Mouse (Mus musculus) adrenal gland, postnatal 4 days (tissue): ENCODE data around the gene Hist1h2bg. TPM values are rescaled to one million over a fixed set of nuclear protein-coding genes. Genes with fewer than 3 reads are reported as not detected.

Experiments
- DNase-seq, 2 experiments: peaks; one replicate each; pipeline ENCODE4 v3.0.0; 2021 to 2022; ENCODE audit warnings: low spot score in 2 of 2, mixed read lengths in 2 of 2
- long read RNA-seq, 2 experiments: library from polyadenylated mRNA; stranded (forward); transcript quantifications; one replicate each; pipeline ENCODE4 v2.0.0; 2021
- total RNA-seq, 2 experiments: library from RNA; stranded (reverse); gene quantifications; 2 replicates each; pipeline ENCODE4 v1.2.3; 2021

Hist1h2bg gene
- total RNA-seq = 100 to 1,000 TPM; 627 to 705 TPM
- long read RNA-seq, experiment 1 = 0 reads
- long read RNA-seq, experiment 2 = 0 reads

DNA sequence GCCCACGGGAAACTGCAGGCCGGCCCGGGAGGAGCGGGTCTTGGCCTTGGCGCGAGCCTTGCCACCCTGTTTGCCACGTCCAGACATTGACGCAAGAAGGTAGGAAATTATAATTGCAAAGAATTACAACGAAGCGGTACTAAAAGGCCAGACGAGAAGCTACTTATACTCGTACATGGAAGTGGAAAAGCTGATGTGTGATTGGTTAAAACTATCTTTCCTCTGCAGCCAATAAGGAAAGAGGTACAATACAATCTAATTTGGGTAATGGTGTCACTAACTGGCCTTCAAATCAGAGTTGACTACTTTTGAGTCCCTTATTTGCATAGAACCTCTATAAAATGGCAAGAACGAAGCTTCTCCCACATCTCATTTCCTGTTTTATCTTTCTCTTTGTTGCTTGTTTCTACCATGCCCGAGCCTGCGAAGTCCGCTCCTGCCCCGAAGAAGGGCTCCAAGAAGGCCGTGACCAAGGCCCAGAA, at the start of gene Hist1h2bg, which contains the start of gene Hist1h2ae:
Gene Hist1h2bg, plus strand, starts transcription at position 375 of the 482 bp plus-strand sequence.
Gene Hist1h2ae, minus strand, starts transcription at position 199 of the 482 bp plus-strand sequence.
- peak in 1 of 2 experiments; percentile 29 for DNase-seq

DNA sequence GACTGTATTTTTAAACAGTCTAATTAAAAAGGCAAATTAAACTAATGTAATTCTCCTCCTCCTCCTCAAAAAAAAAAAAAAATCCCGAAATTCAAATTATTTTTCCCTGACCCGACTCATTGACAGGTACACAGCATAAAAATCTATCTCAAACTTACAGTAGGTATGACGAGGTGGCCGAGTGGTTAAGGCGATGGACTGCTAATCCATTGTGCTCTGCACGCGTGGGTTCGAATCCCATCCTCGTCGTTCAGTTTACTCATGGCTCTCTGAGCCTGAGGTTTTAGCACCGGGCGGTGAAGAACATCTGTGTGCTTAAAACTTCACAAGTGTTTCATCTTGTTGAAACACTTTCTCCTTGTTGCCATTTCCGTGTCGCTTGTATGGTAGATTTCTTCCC, 49.5 kb upstream of the Hist1h2bg start:
- DNase-seq = peak in 1 of 2 experiments; percentile 46

DNA sequence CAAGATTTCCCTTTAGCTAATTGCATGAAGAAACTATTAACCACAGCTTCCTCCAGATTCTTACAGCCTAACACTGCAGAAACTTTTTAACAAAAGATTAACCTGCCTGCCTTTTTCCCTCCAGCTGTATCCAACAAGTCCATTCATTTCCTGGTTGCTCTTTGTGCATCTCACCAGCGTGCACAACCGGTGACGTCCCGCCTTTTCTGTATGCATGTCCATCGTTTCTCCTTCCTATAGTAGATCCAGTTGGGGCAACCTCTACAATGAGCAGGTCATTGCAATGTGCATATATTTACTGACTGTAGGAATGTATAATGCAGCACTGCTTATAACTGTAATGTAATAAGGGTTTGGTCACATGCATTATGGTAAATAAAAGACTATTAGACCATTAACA, 47.2 kb upstream of the Hist1h2bg start:
- no peak for DNase-seq

DNA sequence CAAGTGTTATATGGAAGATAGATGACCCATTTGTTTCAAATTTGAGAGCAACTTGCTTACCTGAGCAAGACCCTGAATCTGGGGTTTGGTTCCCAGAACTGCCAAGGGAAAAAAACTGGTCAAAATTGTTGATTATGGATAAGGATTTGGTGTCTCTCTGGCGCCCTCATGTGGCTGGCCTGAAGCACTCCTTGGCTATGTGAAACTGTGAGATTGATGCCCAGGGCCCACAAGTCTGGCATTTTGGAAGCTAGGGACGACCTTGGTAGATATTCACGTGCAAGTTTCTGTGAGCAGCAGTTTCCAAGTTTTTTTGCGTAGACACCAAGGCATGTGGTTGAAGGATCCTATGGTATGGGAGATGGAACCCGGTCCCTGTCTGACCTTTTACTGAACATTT, 46.5 kb upstream of the Hist1h2bg start:
- peak in 1 of 2 experiments; percentile 62 for DNase-seq

DNA sequence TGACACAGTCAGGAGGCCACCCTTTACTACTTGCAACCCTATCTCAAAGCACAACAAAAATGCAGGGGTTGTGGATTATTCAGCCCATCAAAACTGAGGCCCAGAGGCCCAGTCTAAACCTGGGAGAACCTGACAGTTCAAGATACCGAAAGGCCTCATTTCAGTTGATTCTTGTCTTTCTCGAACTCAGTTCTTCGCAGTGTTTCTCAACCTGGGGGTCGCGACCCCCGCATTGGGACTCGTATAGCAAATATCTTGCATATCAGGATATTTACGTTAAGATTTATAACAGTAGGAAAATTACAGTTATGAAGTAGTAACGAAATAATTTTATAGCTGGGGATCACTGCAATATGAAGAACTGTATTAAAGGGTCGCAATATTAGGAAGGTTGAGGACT, 45.3 kb upstream of the Hist1h2bg start:
- DNase-seq = no peak

DNA sequence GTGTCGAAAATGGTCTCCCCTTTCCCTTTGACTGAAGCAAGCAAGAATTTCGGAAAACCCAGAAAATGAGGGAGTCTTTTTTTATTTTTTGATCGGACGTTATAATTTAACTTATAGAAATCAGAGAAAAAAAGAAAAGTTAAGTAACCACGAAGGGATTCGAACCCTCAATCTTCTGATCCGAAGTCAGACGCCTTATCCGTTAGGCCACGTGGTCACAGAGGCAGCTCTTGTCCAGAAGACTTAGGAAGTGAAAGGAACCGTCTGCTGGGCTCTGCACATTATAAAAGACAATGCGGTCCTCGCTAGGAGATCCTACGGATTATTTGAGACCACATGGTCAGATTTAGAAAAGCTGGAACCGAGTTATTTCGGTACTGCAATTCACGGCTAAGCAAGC, 44.9 kb upstream of the Hist1h2bg start:
- peak; percentile 74 to 85 for DNase-seq

DNA sequence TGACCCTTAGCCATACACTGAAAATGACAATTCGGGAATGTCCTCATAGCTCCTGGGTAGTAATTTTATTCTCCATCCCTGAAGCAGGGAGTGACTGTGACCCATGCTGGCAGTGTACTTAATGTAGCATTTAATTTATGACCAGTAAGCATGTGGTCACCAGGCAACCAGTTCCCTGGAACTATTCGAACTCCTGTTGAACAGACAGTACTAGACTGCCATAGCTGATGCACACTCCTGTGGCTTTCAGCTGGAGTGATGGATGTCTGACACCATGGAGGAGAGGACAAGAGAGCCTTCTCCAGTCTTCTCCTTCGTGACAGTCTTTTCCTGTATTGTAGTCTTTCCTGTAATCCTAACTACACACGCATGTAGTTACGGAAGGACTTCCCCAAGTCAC, 42.2 kb upstream of the Hist1h2bg start:
- no peak for DNase-seq

DNA sequence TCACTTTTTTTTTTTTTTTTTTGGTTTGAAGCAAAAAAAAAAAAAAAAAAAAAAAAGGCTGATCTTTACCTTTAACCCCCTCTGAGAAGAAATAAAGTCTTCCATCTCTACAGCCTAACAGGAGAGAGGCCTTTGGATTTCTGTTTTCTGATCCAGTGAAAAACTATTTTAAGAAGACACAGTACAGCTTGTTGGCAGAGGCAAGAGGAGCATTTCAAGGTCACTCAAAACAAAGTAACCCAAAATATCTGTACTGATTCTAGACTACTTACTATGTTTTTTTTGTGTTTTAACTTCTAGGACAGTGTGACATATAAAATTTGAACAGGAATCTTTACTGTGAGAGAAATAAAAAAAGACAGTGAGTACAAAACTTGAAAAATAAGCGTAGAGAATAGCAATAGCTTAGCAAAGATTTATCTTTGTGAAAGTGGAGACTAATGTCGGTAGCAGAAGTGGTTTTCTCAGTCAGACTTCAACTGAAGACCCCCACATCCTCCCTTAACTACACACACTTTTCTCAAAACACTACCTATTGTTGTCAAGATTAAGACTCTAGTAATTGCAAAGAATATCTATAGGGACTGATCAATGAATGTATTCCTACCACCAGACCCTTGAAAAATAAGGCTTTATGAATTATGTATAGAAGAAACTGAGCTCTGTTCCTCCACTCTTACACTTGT, 41.6 kb upstream of the Hist1h2bg start:
- DNase-seq = no peak

DNA sequence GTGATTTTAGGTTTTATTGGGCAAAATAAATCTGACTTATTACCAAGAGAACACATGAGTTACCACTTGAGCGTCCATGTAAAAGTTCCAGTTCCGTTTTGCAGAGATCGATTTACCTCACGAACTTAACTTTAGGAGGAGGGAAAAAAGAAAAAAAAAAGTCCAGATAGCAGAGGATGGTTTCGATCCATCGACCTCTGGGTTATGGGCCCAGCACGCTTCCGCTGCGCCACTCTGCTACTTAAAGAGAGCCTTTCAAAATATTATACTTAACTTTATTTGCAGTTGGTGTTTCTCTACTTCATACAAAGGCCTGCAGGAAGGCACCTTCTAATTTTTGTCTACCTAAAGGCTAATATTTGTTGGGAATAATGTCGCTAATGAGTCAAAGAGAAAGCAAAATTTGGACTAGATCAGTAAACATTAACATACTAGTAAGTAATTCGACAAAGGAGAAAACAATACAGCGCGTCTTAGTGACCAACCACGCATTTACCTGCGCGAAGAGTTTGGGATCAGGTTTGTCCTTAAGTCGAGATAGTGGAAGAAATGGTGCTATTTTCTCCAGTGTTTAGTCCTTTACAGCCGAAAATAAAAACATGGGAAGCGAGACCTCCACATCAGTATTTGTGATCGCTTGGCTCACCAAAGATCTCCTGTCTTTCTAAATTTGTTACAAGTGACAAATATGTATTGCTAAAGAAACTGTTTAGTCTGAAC, 40.9 kb upstream of the Hist1h2bg start:
- DNase-seq = peak in 1 of 2 experiments; percentile 30

DNA sequence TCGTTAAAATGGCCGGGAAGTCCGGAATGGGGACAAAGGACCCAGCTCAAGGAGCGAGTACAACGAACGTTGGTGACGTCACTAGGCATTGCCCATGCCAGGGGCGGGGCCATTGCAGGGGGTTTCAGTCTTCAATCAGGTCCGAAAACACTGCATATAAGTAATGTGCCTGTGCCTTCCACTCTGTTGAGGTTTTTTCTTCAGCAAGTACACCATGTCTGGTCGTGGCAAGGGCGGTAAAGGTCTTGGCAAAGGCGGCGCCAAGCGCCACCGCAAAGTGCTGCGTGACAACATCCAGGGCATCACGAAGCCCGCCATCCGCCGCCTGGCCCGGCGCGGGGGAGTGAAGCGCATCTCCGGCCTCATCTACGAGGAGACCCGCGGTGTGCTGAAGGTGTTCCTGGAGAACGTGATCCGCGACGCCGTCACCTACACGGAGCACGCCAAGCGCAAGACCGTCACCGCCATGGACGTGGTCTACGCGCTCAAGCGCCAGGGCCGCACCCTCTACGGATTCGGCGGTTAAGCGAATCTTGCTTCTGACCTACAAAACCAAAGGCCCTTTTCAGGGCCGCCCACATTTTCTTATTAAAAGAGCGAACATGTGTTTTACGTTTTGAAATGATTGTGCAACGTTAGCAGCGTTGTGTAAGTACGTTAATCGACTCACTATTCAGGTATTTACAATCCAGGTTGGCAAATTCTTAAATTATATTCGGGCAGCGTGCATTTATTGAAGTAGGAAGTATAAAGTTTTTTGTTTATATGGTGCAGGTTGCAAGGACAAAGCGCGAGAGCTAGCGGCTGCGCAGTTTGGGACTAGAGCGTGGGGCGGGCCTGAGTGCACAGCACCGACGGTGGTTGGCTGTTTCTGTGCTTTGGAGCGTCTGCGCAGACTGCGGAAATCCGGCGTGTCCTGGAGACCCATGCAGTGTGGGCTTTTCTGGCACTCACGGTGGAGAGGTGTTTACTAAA, 40.0 kb upstream of the Hist1h2bg start, which contains the start of gene Hist1h4h:
Gene Hist1h4h, plus strand, starts transcription at position 150 of the 975 bp plus-strand sequence.
- DNase-seq = peak; percentile 80 to 96

DNA sequence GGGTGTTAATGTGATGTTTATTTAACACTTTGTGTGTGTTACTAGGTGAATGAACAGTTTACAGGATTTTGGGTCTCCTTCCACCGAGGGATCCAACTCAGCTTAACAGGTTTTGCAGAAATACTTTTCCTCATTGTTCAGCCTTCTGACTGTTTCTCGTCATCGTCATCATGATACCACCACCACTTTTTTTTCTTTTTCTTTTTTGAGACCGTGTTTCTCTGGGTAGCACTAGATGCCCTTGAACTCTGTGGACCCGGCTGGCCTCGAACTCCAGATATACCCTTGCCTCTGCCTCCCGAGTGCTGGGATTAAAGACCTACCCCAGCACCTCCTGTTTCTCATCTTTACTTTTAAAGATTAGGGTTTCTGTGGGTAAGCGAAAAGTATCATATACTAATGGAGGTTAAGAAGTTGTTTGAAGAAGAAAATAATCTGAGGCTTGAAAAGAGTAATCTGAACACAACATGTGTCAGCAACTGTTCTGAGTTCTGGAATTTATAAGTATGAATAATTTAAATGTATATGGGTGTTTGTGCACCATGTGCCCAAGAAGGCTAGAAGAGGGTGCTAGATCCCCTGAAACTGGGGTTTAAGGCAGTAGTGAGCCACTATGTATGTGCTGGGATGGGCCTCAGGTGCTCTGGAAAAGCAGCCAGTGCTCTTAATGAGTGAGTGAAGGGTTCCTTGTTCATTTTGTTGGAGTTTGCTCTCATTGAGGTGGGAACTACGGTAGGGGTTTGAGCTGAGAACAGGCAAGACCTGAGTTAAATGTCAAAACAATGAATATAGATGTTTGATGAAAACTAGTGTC, 38.7 kb upstream of the Hist1h2bg start:
- no peak for DNase-seq

DNA sequence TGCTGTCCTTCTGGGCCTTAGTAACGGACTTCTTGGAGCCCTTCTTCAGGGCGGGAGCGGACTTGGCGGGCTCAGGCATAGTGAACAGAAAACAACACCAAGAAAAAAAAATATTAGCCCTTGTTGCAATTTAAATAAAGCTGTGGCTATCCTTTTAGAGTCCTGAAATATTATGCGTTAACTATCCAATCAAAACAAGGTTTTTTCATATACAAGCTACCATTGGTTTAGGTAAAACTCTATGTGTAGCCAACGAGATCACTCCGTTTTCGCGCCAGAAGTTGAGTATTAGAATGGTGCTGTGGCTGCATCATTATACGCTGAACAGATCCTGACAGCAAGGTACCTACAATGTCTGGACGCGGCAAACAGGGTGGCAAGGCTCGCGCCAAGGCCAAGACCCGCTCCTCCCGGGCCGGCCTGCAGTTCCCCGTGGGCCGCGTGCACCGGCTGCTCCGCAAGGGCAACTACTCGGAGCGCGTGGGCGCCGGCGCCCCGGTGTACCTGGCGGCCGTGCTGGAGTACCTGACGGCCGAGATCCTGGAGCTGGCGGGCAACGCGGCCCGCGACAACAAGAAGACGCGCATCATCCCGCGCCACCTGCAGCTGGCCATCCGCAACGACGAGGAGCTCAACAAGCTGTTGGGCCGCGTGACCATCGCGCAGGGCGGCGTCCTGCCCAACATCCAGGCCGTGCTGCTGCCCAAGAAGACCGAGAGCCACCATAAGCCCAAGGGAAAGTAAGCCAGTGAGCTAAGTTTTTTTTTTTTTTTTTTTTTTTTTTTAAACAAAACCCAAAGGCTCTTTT, 37.4 kb upstream of the Hist1h2bg start, which contains the start of gene Hist1h2af:
Gene Hist1h2af, plus strand, starts transcription at position 347 of the 808 bp plus-strand sequence.
- DNase-seq = peak in 1 of 2 experiments; percentile 45

DNA sequence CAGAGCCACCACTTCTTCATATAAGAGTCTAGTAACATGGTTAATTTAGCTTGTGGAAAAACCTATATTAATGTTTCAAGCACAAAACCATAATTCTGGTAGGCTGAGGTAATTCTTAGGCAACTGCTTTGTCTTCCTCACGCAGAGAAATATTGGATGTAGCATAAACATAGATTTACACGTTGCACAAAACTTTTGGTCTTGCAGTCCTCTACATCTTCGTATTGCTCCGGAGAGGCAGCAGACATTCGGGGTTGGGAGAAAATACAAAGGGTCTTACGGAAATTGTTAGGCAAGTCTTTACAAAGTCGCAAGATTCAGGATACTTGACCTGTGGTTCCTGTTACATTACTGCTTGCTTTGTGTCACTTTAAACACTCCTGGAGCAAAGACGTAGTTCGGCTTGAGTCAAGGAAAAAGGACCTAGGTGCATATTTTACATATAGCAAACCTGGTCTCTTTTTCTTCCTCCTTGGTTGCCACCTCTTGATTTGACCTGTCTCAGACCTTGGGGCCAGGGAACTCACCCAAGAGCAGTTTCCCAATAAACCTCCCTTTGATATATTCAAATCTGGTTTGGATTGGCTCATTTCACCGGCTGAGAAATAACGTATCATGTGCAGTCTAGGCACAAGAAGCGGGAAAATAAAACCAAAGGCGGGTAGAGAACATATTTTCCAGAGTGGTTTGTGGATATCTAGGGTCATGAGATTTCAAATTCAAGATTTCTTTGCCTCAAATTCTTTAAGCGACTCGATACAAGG, 36.6 kb upstream of the Hist1h2bg start:
- DNase-seq = no peak

DNA sequence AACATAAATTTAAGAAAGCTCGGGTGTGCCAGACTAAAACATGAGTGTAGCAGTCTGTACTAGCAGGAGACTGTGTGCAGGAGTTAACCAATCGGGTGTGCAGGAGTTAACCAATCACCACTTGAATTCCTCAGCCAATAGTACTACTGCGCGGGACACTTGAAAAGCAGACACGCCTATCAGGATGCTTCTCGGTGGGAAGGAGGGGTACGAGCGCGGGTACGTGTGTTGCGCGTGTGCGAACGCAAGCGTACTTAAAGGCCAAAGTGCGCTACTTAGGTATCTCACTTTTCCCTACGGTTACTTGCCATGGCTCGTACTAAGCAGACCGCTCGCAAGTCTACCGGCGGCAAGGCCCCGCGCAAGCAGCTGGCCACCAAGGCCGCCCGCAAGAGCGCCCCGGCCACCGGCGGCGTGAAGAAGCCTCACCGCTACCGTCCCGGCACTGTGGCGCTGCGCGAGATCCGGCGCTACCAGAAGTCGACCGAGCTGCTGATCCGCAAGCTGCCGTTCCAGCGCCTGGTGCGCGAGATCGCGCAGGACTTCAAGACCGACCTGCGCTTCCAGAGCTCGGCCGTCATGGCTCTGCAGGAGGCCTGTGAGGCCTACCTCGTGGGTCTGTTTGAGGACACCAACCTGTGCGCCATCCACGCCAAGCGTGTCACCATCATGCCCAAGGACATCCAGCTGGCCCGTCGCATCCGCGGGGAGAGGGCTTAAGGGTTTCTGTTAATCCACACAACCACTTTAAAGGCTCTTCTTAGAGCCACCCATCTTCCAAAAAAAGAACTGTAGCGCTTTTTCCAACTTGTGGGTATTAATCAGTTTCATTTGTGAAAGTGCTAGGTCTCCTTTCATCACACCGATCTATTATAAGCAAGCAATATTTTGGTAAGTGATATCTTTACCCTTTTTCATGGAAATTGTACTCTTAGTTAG, 35.8 kb upstream of the Hist1h2bg start, which contains the start of gene Hist1h3g:
Gene Hist1h3g, plus strand, starts transcription at position 286 of the 939 bp plus-strand sequence.
- peak; percentile 69 to 76 for DNase-seq

DNA sequence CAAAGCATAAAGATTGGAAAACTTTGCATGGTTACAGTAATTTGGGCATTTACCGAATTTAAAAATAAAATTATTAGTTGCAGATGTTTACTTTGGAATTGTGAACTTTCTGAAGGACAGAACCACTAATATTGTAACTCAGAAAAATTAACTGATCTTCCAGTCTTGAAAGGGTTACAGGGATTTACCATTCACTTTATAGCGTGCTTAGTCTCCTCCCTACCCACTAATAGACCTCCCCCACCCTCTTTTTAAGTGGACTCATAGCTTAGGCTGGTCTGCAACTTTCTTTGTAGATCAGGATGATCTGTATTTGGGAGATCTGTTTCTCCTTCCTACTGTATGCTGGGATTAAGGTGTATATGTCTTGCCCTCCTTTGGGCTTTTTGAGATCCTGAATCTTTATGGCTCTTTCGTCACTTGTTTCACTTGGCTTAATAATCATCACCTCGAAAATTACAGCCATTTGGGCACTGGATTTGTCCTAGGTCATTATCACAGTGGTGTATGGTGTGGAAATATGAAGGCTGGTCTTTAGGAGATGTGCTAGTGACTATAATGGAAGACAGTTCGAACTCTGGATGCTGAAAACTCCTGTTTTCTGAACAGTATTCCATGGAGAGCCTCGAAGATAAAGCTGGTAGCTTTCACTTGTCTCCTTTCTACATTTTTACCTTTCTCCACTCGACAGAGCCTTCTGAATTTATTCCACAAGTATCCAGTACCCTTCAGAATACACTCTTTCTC, 34.9 kb upstream of the Hist1h2bg start:
- no peak for DNase-seq

DNA sequence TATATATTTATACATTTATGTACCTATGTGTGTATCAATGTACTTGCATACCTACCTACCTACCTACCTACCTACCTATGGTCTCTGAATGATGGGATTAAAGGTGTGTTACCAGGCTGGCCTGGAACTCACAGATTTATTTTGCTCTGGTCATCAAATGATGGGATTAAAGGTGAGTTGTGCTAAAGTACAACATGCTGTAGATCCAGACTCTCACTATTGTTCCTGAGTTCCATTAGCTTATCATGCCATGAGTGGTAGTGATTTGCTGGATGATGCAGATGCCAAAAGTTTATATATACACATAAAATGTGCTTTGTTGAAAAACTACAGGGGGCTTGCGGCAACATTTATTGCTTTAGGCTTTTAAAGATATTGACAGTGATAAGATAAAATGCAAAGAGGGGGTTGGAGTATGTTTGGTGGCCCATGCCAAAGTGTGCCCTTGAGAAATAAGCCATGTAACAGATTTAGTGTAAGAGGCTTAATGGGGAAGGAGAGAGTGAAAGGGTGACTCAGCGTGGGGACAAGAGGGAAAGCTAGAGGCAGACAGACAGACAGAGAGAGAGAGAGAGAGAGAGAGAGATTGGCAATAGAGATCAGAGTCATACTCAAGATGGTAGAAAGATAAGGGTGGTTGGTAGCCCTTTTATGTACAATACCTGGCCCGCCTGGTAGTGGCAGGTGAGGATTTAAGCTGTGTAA, 34.0 kb upstream of the Hist1h2bg start:
- no peak for DNase-seq
